Mouse (Mus musculus) G1E (cell line): Measurements from ENCODE around the gene Pkn3.

Source experiments
- CTCF ChIP-seq: IDR thresholded peaks from 2 replicates; pipeline ENCODE4 v1.5.1; 2012; ENCODE audit warnings: low read depth, low read length, inconsistent platforms, mixed read lengths
- TAL1 ChIP-seq: conservative IDR thresholded peaks from 2 replicates; pipeline ENCODE4 v1.6.1; 2012; ENCODE audit warnings: low read depth, low read length, inconsistent platforms, mixed read lengths

- TF ChIP-seq CTCF (no peak), TAL1 (no peak)
These were observed 4.2 kb upstream of the Pkn3 start for GRCm38 (mm10) chr2:30073285-30073684.
